Mouse (Mus musculus): ENCODE results near the gene A630023A22Rik. TPM values are rescaled to one million over a fixed set of nuclear protein-coding genes. Genes with fewer than 3 reads are reported as not detected.

Gene A630023A22Rik
- polyA plus RNA-seq, 1 experiment from 2014 or later, result not detected

GRCm38 (mm10) chr14:34080321-34080997 lies 22.1 kb downstream of the A630023A22Rik start:
- 8% methylated on average over 11 of the region's 11 CpGs for WGBS
- no peak overlapping the region for H3K4me3 ChIP-seq
- H3K4me2 ChIP-seq (replicated peaks), result peak overlapping the region; percentile 23; the same call in 1 of the 2 replicates
- no peaks in the 10 kb centered on the region; the same call in 1 of the 2 replicates for H3K27me3 ChIP-seq
- no peak overlapping the region for H3K27ac ChIP-seq (replicated peaks)
- H3K9me3 ChIP-seq, result no peaks in the 10 kb centered on the region
- H3K9ac ChIP-seq (replicated peaks), result no peak overlapping the region
- ATAC-seq (ENCODE audit: low FRiP score, low read depth), result peak; percentile 79
- H3K4me1 ChIP-seq, result no peaks in the 10 kb centered on the region
- H3K36me3 ChIP-seq, result no peaks in the 10 kb centered on the region

- H3K4me1 ChIP-seq, result no peaks in the 10 kb centered on the region
- no peak overlapping the region for H3K9ac ChIP-seq (replicated peaks)
- no peaks in the 10 kb centered on the region for H3K9me3 ChIP-seq
- WGBS, result 68% methylated on average over 4 of the region's 4 CpGs
- no peak overlapping the region for H3K4me2 ChIP-seq (replicated peaks)
- no peak overlapping the region for H3K4me3 ChIP-seq
- H3K36me3 ChIP-seq, result no peaks in the 10 kb centered on the region
- no peak for ATAC-seq (ENCODE audit: low FRiP score, low read depth)
- H3K27ac ChIP-seq (replicated peaks), result no peak overlapping the region
- no peaks in the 10 kb centered on the region; the same call in 1 of the 2 replicates for H3K27me3 ChIP-seq
Measured at GRCm38 (mm10) chr14:34078293-34078692, 24.3 kb downstream of the A630023A22Rik start.

GRCm38 (mm10) chr14:34077222-34077621 lies 25.3 kb downstream of the A630023A22Rik start:
- Histone ChIP-seq H3K9me3 (no peaks in the 10 kb centered on the region), H3K4me3 (no peak overlapping the region), H3K27ac (replicated peaks) (no peak overlapping the region), H3K4me1 (no peaks in the 10 kb centered on the region), H3K9ac (replicated peaks) (no peak overlapping the region), H3K4me2 (replicated peaks) (no peak overlapping the region), H3K36me3 (no peaks in the 10 kb centered on the region), H3K27me3 (no peaks in the 10 kb centered on the region; the same call in 1 of the 2 replicates)
- 77% methylated on average over 5 of the region's 5 CpGs for WGBS
- no peak for ATAC-seq (ENCODE audit: low FRiP score, low read depth)

- Histone ChIP-seq H3K27ac (replicated peaks) (no peak overlapping the region), H3K27me3 (no peaks in the 10 kb centered on the region), H3K36me3 (no peaks in the 10 kb centered on the region), H3K9ac (replicated peaks) (no peak overlapping the region), H3K9me3 (no peaks in the 10 kb centered on the region), H3K4me1 (no peaks in the 10 kb centered on the region), H3K4me2 (replicated peaks) (no peak overlapping the region), H3K4me3 (no peak overlapping the region)
- WGBS, result 53% methylated on average over 4 of the region's 4 CpGs
- ATAC-seq (ENCODE audit: low FRiP score, low read depth), result no peak
Measured at GRCm38 (mm10) chr14:34075346-34075745, 27.2 kb downstream of the A630023A22Rik start.

- Histone ChIP-seq H3K9me3 (no peaks in the 10 kb centered on the region), H3K9ac (replicated peaks) (no peak overlapping the region), H3K36me3 (no peaks in the 10 kb centered on the region), H3K27me3 (no peaks in the 10 kb centered on the region), H3K27ac (replicated peaks) (no peak overlapping the region), H3K4me2 (replicated peaks) (no peak overlapping the region), H3K4me3 (no peak overlapping the region), H3K4me1 (no peaks in the 10 kb centered on the region)
- 68% methylated on average over 6 of the region's 6 CpGs for WGBS
- ATAC-seq (ENCODE audit: low FRiP score, low read depth), result no peak
Measured at GRCm38 (mm10) chr14:34071665-34072064, 30.9 kb downstream of the A630023A22Rik start.

GRCm38 (mm10) chr14:34052516-34052915 lies 50.0 kb downstream of the A630023A22Rik start, which contains the start of gene Antxrl:
Gene Antxrl (plus strand): TSS chr14:34052707.
- H3K9me3 ChIP-seq, result no peaks in the 10 kb centered on the region
- no peak within 1 kb of the TSS for H3K4me3 ChIP-seq
- no peaks in the 10 kb centered on the region for H3K27me3 ChIP-seq
- H3K27ac ChIP-seq (replicated peaks), result no peak within 1 kb of the TSS
- no peak within 1 kb of the TSS for H3K4me2 ChIP-seq (replicated peaks)
- no peak for ATAC-seq (ENCODE audit: low FRiP score, low read depth)
- H3K9ac ChIP-seq (replicated peaks), result no peak within 1 kb of the TSS
- H3K4me1 ChIP-seq, result no peaks in the 10 kb centered on the region
- no peaks in the 10 kb centered on the region for H3K36me3 ChIP-seq
- 90% methylated on average over 6 of the region's 6 CpGs for WGBS

GRCm38 (mm10) chr14:34050101-34050779 lies 52.3 kb downstream of the A630023A22Rik start:
- WGBS, result 83% methylated on average over 5 of the region's 5 CpGs

GRCm38 (mm10) chr14:34043341-34043740 lies 59.2 kb downstream of the A630023A22Rik start:
- Histone ChIP-seq H3K27me3 (no peaks in the 10 kb centered on the region), H3K27ac (replicated peaks) (no peak overlapping the region), H3K4me1 (no peaks in the 10 kb centered on the region), H3K4me3 (no peak overlapping the region), H3K36me3 (no peaks in the 10 kb centered on the region), H3K9ac (replicated peaks) (no peak overlapping the region), H3K9me3 (no peaks in the 10 kb centered on the region), H3K4me2 (replicated peaks) (no peak overlapping the region)
- ATAC-seq (ENCODE audit: low FRiP score, low read depth), result no peak
- 68% methylated on average over 3 of the region's 3 CpGs for WGBS

More at GRCm38 (mm10) chr14:34050101-34050779, 52.3 kb downstream of the A630023A22Rik start:
- Histone ChIP-seq H3K4me2 (replicated peaks) (no peak overlapping the region), H3K27me3 (no peaks in the 10 kb centered on the region), H3K27ac (replicated peaks) (no peak overlapping the region), H3K4me3 (no peak overlapping the region), H3K4me1 (no peaks in the 10 kb centered on the region), H3K36me3 (no peaks in the 10 kb centered on the region), H3K9ac (replicated peaks) (no peak overlapping the region), H3K9me3 (no peaks in the 10 kb centered on the region)
- no peak for ATAC-seq (ENCODE audit: low FRiP score, low read depth)

- H3K27me3 ChIP-seq, result no peaks in the 10 kb centered on the region
- ATAC-seq (ENCODE audit: low FRiP score, low read depth), result no peak
- H3K36me3 ChIP-seq, result no peaks in the 10 kb centered on the region
- no peaks in the 10 kb centered on the region for H3K9me3 ChIP-seq
- no peak overlapping the region for H3K27ac ChIP-seq (replicated peaks)
- no peak overlapping the region for H3K4me2 ChIP-seq (replicated peaks)
- 84% methylated on average over 4 of the region's 4 CpGs for WGBS
- no peak overlapping the region for H3K4me3 ChIP-seq
- no peak overlapping the region for H3K9ac ChIP-seq (replicated peaks)
- H3K4me1 ChIP-seq, result no peaks in the 10 kb centered on the region
Measured at GRCm38 (mm10) chr14:34041241-34041640, 61.3 kb downstream of the A630023A22Rik start.

- no peaks in the 10 kb centered on the region for H3K4me1 ChIP-seq
- no peak for ATAC-seq (ENCODE audit: low FRiP score, low read depth)
- H3K9ac ChIP-seq (replicated peaks), result no peak overlapping the region
- H3K27me3 ChIP-seq, result no peaks in the 10 kb centered on the region
- H3K4me2 ChIP-seq (replicated peaks), result no peak overlapping the region
- no peak overlapping the region for H3K4me3 ChIP-seq
- no peak overlapping the region for H3K27ac ChIP-seq (replicated peaks)
- no peaks in the 10 kb centered on the region for H3K9me3 ChIP-seq
- 83% methylated on average over 8 of the region's 8 CpGs for WGBS
- no peaks in the 10 kb centered on the region for H3K36me3 ChIP-seq
Measured at GRCm38 (mm10) chr14:34033841-34034610, 68.5 kb downstream of the A630023A22Rik start.

- 80% methylated on average over 2 of the region's 2 CpGs for WGBS
- Histone ChIP-seq H3K4me2 (replicated peaks) (no peak overlapping the region), H3K9ac (replicated peaks) (no peak overlapping the region), H3K4me1 (no peaks in the 10 kb centered on the region), H3K4me3 (no peak overlapping the region), H3K9me3 (0 out of 2 replicates have a peak, but pooled peaks cover 4% of the 10 kb centered on the region), H3K36me3 (no peaks in the 10 kb centered on the region), H3K27me3 (no peaks in the 10 kb centered on the region), H3K27ac (replicated peaks) (no peak overlapping the region)
- ATAC-seq (ENCODE audit: low FRiP score, low read depth), result no peak
Measured at GRCm38 (mm10) chr14:34026710-34027109, 75.8 kb downstream of the A630023A22Rik start.

GRCm38 (mm10) chr14:34016938-34017337 lies 85.6 kb downstream of the A630023A22Rik start:
- no peaks in the 10 kb centered on the region for H3K36me3 ChIP-seq
- WGBS, result 78% methylated on average over 2 of the region's 2 CpGs

More at GRCm38 (mm10) chr14:34016938-34017337, 85.6 kb downstream of the A630023A22Rik start:
- Histone ChIP-seq H3K4me3 (no peak overlapping the region), H3K27me3 (no peaks in the 10 kb centered on the region), H3K4me1 (no peaks in the 10 kb centered on the region), H3K9ac (replicated peaks) (no peak overlapping the region), H3K4me2 (replicated peaks) (no peak overlapping the region), H3K9me3 (no peaks in the 10 kb centered on the region), H3K27ac (replicated peaks) (no peak overlapping the region)
- no peak for ATAC-seq (ENCODE audit: low FRiP score, low read depth)

Measured in midbrain, embryonic 12.5 days (tissue).